Mouse (Mus musculus) hindbrain, embryonic 11.5 days (tissue): ENCODE data around the gene Adssl1. TPM values are rescaled to one million over a fixed set of nuclear protein-coding genes. Genes with fewer than 3 reads are reported as not detected.

Source experiments
- ATAC-seq: fragments of 200-750 bp; cut with Nextera tagmentation; 2 replicates; pipeline ENCODE4 v1.8.0; 2017; ENCODE audit warnings: mild to moderate bottlenecking, moderate TSS enrichment, moderate library complexity; ENCODE audit not compliant: low FRiP score
- DNase-seq: peaks from one replicate; pipeline ENCODE4 v3.0.0-alpha.2; 2015; ENCODE audit warnings: low spot score
- H3K27ac ChIP-seq: fragments of 300-500 bp; sonication (generic); 2 replicates; pipeline ENCODE4 v1.5.1; 2014; ENCODE audit warnings: mild to moderate bottlenecking, low read depth, low read length
- H3K27me3 ChIP-seq: fragments of 300-500 bp; sonication (generic); 2 replicates; pipeline ENCODE4 v1.6.1; 2014; ENCODE audit warnings: mild to moderate bottlenecking, low read length, moderate library complexity, mixed read lengths; ENCODE audit not compliant: control insufficient read depth, insufficient read depth
- H3K36me3 ChIP-seq: fragments of 300-500 bp; sonication (generic); 2 replicates; pipeline ENCODE4 v1.6.1; 2014; ENCODE audit warnings: mild to moderate bottlenecking, low read length, moderate library complexity, mixed read lengths; ENCODE audit not compliant: control insufficient read depth, insufficient read depth
- H3K4me1 ChIP-seq: fragments of 300-500 bp; sonication (generic); replicated peaks from 2 replicates; pipeline ENCODE4 v1.6.1; 2014; ENCODE audit warnings: low read length, mixed read lengths; ENCODE audit not compliant: control insufficient read depth, insufficient read depth
- H3K4me2 ChIP-seq: fragments of 300-500 bp; sonication (generic); replicated peaks from 2 replicates; pipeline ENCODE4 v1.6.1; 2014; ENCODE audit warnings: mild to moderate bottlenecking, low read depth, low read length
- H3K4me3 ChIP-seq: fragments of 300-500 bp; sonication (generic); 2 replicates; pipeline ENCODE4 v1.5.1; 2014; ENCODE audit warnings: low read depth, low read length
- H3K9ac ChIP-seq: fragments of 300-500 bp; sonication (generic); 2 replicates; pipeline ENCODE4 v1.6.1; 2014; ENCODE audit warnings: low read depth, low read length
- H3K9me3 ChIP-seq: fragments of 300-500 bp; sonication (generic); 2 replicates; pipeline ENCODE4 v1.6.1; 2016; ENCODE audit warnings: low read length; ENCODE audit not compliant: control insufficient read depth
- WGBS: fragments of 180-500 bp; shearing (Covaris S2); extraction: QIAGEN DNeasy Blood & Tissue Kit; methylation state at CpG from one replicate; pipeline ENCODE4 v1.1.7; 2014; 5-methylcytosine and 5-hydroxymethylcytosine counted together
- polyA plus RNA-seq: library from polyadenylated mRNA; unstranded; fragments of >200 nt; fragmentation: Nextera tagmentation; extraction: Ambion mirVana; gene quantifications from 2 replicates; pipeline ENCODE4 v1.2.1, GENCODE M21; 2014

The Adssl1 gene
- polyA plus RNA-seq, 1 experiment from 2014 or later = 2.1 TPM

GRCm38 (mm10) chr12:112648081-112648480 lies 28.2 kb downstream of the Adssl1 start:
- Histone ChIP-seq H3K4me1 (peaks cover 4% of the 10 kb centered on the region), H3K27me3 (no peaks in the 10 kb centered on the region), H3K36me3 (0 out of 2 replicates have a peak, but pooled peaks cover 9% of the 10 kb centered on the region), H3K9me3 (no peaks in the 10 kb centered on the region), H3K4me2 (no peak overlapping the region), H3K4me3 (no peak overlapping the region), H3K27ac (no peak overlapping the region), H3K9ac (no peak overlapping the region)
- WGBS = 96% methylated on average over 5 of the region's 5 CpGs
- ATAC-seq (no peak), DNase-seq (no peak)

GRCm38 (mm10) chr12:112651778-112652439 lies 32.1 kb downstream of the Adssl1 start:
- peaks cover 2% of the 10 kb centered on the region for H3K4me1 ChIP-seq
- ATAC-seq = no peak
- no peaks in the 10 kb centered on the region for H3K9me3 ChIP-seq
- DNase-seq = no peak
- H3K9ac ChIP-seq = no peak overlapping the region
- peaks cover 11% of the 10 kb centered on the region; the same call in 1 of the 2 replicates for H3K36me3 ChIP-seq
- H3K27me3 ChIP-seq = no peaks in the 10 kb centered on the region
- no peak overlapping the region for H3K27ac ChIP-seq
- 88% methylated on average over 5 of the region's 5 CpGs for WGBS
- H3K4me3 ChIP-seq = no peak overlapping the region
- H3K4me2 ChIP-seq = no peak overlapping the region

DNA sequence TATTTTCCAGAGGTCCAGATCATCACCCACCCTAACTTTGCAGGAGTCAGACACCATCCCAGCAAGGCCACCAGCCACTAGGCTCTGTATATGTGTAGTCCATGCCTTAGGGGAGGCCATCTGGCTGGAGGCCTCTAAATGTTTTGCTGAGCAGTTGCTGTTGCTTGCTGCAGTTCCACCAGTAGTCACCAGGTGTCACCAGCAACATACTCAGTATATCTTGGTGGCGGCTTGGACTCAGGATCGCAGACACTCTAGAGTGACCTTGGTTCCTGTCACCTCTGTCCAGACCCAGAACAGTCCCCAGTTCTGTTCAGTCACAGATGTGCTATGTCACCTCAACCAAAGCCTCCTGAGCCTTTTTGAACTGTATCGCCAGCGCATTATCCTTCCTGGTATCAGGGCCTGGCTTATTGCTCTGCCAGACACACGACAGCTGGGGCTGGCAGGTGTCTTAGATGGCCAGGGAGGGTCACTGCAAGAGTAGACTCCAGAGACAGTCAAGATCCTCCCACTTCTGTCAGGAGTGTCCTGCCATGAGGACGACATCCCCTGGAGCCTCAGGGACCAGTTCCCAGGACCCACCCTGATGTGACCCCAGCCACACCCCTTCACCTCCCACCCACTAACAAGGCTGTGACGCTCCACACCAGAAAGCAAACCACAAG lies 33.4 kb downstream of the Adssl1 start:
- Histone ChIP-seq H3K27ac (no peak overlapping the region), H3K4me2 (no peak overlapping the region), H3K9ac (no peak overlapping the region), H3K9me3 (no peaks in the 10 kb centered on the region), H3K36me3 (peaks cover 20% of the 10 kb centered on the region), H3K4me3 (no peak overlapping the region), H3K4me1 (peaks cover 2% of the 10 kb centered on the region), H3K27me3 (no peaks in the 10 kb centered on the region)
- peak; percentile 72 for ATAC-seq
- peak; percentile 92 for DNase-seq
- WGBS = 56% methylated on average over 7 of the region's 7 CpGs

DNA sequence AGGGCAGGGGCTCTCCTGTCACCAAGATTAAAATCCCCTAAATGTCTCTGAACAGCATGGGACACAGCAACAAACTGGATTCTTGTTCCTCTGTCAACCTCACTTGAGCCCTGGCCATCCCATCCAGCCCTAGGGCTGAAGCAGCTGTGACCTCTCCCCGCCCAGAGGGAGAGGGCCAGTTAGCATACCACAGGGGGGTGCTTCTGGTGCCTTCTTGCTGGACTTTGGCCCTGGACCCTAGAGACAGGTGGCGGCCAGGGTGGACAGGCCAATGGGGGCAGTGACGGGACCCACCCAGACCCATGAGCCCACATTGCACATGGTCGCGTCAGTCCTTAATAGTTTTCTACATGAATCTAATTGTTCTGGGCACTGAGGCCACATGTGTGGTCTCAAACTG lies 34.2 kb downstream of the Adssl1 start:
- no peak overlapping the region for H3K9ac ChIP-seq
- WGBS = 91% methylated on average over 5 of the region's 5 CpGs

GRCm38 (mm10) chr12:112658619-112659018 lies 38.8 kb downstream of the Adssl1 start:
- no peak overlapping the region for H3K9ac ChIP-seq
- no peak overlapping the region for H3K4me2 ChIP-seq
- 98% methylated on average over 7 of the region's 7 CpGs for WGBS
- no peaks in the 10 kb centered on the region for H3K27me3 ChIP-seq
- no peak for ATAC-seq
- no peaks in the 10 kb centered on the region for H3K9me3 ChIP-seq
- no peak overlapping the region for H3K27ac ChIP-seq
- H3K36me3 ChIP-seq = peaks cover 24% of the 10 kb centered on the region
- no peak for DNase-seq
- H3K4me3 ChIP-seq = no peak overlapping the region
- H3K4me1 ChIP-seq = peaks cover 25% of the 10 kb centered on the region

More for the DNA sequence above, 34.2 kb downstream of the Adssl1 start:
- Histone ChIP-seq H3K4me2 (no peak overlapping the region), H3K36me3 (peaks cover 23% of the 10 kb centered on the region), H3K9me3 (no peaks in the 10 kb centered on the region), H3K4me3 (no peak overlapping the region), H3K4me1 (peaks cover 2% of the 10 kb centered on the region), H3K27me3 (no peaks in the 10 kb centered on the region), H3K27ac (no peak overlapping the region)
- ATAC-seq = no peak
- no peak for DNase-seq

- H3K9me3 ChIP-seq = no peaks in the 10 kb centered on the region
- peaks cover 24% of the 10 kb centered on the region for H3K36me3 ChIP-seq
- no peak overlapping the region for H3K27ac ChIP-seq
- ATAC-seq (no peak), DNase-seq (peak; percentile 52)
- no peak overlapping the region for H3K9ac ChIP-seq
- H3K4me3 ChIP-seq = no peak overlapping the region
- no peaks in the 10 kb centered on the region for H3K27me3 ChIP-seq
- whole genome bisulfite sequencing = 89% methylated on average over 6 of the region's 6 CpGs
- H3K4me1 ChIP-seq = peaks cover 29% of the 10 kb centered on the region
- no peak overlapping the region for H3K4me2 ChIP-seq
These were observed 39.3 kb downstream of the Adssl1 start for GRCm38 (mm10) chr12:112659109-112659508.

DNA sequence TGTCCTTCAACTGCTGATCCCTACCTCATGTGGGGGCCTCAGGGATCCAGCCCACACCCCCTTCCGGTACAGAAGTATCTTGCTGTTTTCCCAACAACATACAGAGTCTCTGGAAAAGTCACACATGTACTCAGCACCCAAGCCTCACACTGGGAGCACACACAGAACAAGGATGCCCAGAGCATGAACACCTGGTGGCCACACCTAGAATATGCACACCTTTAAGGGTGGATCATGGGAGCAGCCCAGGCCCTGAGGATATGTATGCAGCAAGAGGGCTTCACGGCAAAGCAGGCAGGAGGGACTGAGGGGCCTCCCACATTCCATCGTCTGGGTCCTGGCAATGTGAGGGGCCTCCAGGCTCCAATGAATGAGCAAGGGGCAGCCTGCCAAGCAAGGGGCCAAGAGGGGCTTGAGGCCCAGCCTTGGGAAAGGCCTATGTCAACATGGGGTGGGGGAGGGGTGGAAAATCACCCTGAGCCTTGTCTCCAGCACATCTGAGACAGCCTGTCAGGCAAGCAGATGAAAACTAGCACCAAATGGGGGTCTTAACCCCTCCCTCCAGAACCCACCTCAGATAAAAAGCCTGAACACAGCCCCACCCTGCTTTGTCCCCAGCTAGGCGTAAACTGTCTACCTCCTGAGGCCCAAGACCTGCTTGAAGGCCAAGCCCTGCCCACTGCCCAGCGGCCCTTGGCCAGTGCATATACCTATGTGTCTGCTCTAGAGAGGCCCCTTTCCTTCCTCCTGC lies 40.9 kb downstream of the Adssl1 start:
- Histone ChIP-seq H3K4me1 (peaks cover 42% of the 10 kb centered on the region), H3K4me2 (no peak overlapping the region), H3K4me3 (no peak overlapping the region), H3K9me3 (no peaks in the 10 kb centered on the region), H3K27ac (peak overlapping the region; percentile 87), H3K36me3 (peaks cover 24% of the 10 kb centered on the region), H3K9ac (peak overlapping the region; percentile 40; the same call in 1 of the 2 replicates), H3K27me3 (no peaks in the 10 kb centered on the region)
- ATAC-seq (peak; percentile 51), DNase-seq (peak; percentile 79)
- 34% methylated on average over 5 of the region's 5 CpGs for WGBS

DNA sequence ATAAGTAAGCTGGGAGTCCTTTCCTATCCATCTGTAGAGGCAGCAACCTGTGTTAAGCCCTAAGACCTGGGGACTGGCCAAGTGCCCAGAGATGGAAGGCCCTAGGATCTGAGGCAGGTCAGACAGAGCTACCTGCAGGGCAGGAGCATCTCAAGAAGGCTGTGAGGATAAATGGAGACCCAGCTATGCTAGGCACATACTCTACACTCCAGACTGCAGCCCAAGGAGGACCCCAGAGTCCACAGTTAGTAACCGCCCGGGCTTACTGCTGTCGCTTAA lies 41.4 kb downstream of the Adssl1 start:
- Histone ChIP-seq H3K27ac (peak overlapping the region; percentile 87), H3K36me3 (peaks cover 24% of the 10 kb centered on the region), H3K4me2 (no peak overlapping the region), H3K4me3 (no peak overlapping the region), H3K4me1 (peaks cover 47% of the 10 kb centered on the region), H3K9ac (peak overlapping the region; percentile 40; the same call in 1 of the 2 replicates), H3K9me3 (no peaks in the 10 kb centered on the region), H3K27me3 (no peaks in the 10 kb centered on the region)
- DNase-seq = no peak
- no peak for ATAC-seq
- 81% methylated on average over 3 of the region's 3 CpGs for WGBS
